Mouse (Mus musculus) embryonic facial prominence, embryonic 11.5 days (tissue): ENCODE measurements around the gene Palm. TPM values are rescaled to one million over a fixed set of nuclear protein-coding genes. Genes with fewer than 3 reads are reported as not detected.

Experiments used
- ATAC-seq: fragments of 200-750 bp; cut with Nextera tagmentation; replicated peaks from 2 replicates; pipeline ENCODE4 v1.8.0; 2017; ENCODE audit warnings: low read depth; ENCODE audit not compliant: insufficient number of reproducible peaks, low FRiP score, low TSS enrichment
- DNase-seq: peaks from one replicate; pipeline ENCODE4 v3.0.0-alpha.2; 2015; ENCODE audit warnings: low spot score
- H3K27ac ChIP-seq: fragments of 300-500 bp; sonication (generic); replicated peaks from 2 replicates; pipeline ENCODE4 v1.5.1; 2014; ENCODE audit warnings: mild to moderate bottlenecking, low read depth, low read length, control low read depth
- H3K27me3 ChIP-seq: fragments of 300-500 bp; sonication (generic); 2 replicates; pipeline ENCODE4 v1.6.1; 2014; ENCODE audit warnings: mild to moderate bottlenecking, low read length, moderate library complexity, mixed read lengths; ENCODE audit not compliant: control insufficient read depth, insufficient read depth
- H3K36me3 ChIP-seq: fragments of 300-500 bp; sonication (generic); replicated peaks from 2 replicates; pipeline ENCODE4 v1.6.1; 2014; ENCODE audit warnings: low read depth, mild to moderate bottlenecking, low read length, moderate library complexity, mixed read lengths; ENCODE audit not compliant: control insufficient read depth, insufficient read depth
- H3K4me1 ChIP-seq: fragments of 300-500 bp; sonication (generic); 2 replicates; pipeline ENCODE4 v1.6.1; 2014; ENCODE audit warnings: low read length, mixed read lengths; ENCODE audit not compliant: control insufficient read depth, insufficient read depth
- H3K4me2 ChIP-seq: fragments of 300-500 bp; sonication (generic); 2 replicates; pipeline ENCODE4 v1.6.1; 2014; ENCODE audit warnings: low read depth, mild to moderate bottlenecking, control low read depth, low read length, moderate library complexity
- H3K4me3 ChIP-seq: fragments of 300-500 bp; sonication (generic); 2 replicates; pipeline ENCODE4 v1.5.1; 2014; ENCODE audit warnings: low read depth, low read length, control low read depth
- H3K9ac ChIP-seq: fragments of 300-500 bp; sonication (generic); replicated peaks from 2 replicates; pipeline ENCODE4 v1.6.1; 2014; ENCODE audit warnings: mild to moderate bottlenecking, control low read depth, low read length
- H3K9me3 ChIP-seq: fragments of 300-500 bp; sonication (generic); replicated peaks from 2 replicates; pipeline ENCODE4 v1.6.1; 2016; ENCODE audit warnings: mild to moderate bottlenecking, low read length, inconsistent platforms, mixed read lengths; ENCODE audit not compliant: control insufficient read depth
- WGBS: fragments of 180-500 bp; shearing (Covaris S2); extraction: QIAGEN DNeasy Blood & Tissue Kit; methylation state at CpG from one replicate; pipeline ENCODE4 v1.1.7; 2014; 5-methylcytosine and 5-hydroxymethylcytosine counted together
- polyA plus RNA-seq: library from polyadenylated mRNA; unstranded; fragments of >200 nt; fragmentation: Nextera tagmentation; extraction: Ambion mirVana; gene quantifications from 2 replicates; pipeline ENCODE4 v1.2.1, GENCODE M21; 2014

Gene Palm
- polyA plus RNA-seq, 1 experiment from 2014 or later: 85.7 TPM

DNA sequence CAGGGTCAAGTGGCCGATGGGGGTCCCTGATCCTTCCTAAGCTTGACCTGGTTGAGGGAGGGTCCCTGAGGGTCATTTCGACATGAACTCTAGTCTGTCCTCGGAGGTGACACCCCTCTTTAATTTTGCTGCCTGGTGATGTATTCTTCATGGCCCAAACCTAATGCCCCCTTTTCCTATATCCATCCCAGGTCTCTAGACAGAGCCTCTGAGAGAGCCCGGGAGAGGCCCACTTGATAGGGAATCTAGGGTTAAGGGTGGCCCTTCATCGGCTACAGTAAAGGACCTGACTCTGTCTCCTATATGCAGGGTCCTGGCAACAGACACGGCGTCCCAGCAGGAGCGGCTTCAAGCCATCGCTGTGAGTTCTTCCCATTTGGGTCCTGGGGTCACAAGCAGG is 13.0 kb downstream of the Palm start:
- no peaks in the 10 kb centered on the region for H3K9me3 ChIP-seq
- DNase-seq (no peak), ATAC-seq (no peak)
- WGBS: 92% methylated on average over 9 of the region's 9 CpGs
- H3K4me3 ChIP-seq: no peak overlapping the region
- peaks cover 19% of the 10 kb centered on the region for H3K4me1 ChIP-seq
- H3K27ac ChIP-seq: no peak overlapping the region
- no peak overlapping the region for H3K9ac ChIP-seq
- H3K4me2 ChIP-seq: no peak overlapping the region
- H3K36me3 ChIP-seq: peaks cover 4% of the 10 kb centered on the region
- H3K27me3 ChIP-seq: no peaks in the 10 kb centered on the region

DNA sequence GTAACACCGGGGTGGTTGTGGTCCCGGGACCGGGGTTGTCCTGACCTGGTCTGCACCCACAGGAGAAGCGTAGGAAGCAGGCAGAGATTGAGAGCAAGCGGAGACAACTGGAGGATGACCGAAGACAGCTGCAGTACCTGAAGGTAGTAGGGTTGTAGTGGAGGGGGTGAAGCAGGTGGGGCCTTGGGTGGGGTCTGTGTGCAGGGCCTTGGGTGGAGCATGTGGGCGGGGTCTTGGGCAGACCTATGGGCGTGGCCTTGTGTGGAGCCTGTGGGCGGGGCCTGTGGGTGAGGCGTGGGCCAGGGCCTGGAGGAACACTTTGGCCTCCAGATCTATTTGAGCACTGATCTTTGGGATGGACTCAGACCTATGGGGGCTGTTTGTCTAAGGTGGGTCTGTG is 13.6 kb downstream of the Palm start:
- H3K36me3 ChIP-seq: peaks cover 4% of the 10 kb centered on the region
- H3K4me1 ChIP-seq: peaks cover 16% of the 10 kb centered on the region
- no peak for DNase-seq
- no peak overlapping the region for H3K4me2 ChIP-seq
- no peak overlapping the region for H3K9ac ChIP-seq
- WGBS: 81% methylated on average over 10 of the region's 10 CpGs
- H3K27me3 ChIP-seq: no peaks in the 10 kb centered on the region
- H3K4me3 ChIP-seq: no peak overlapping the region
- H3K9me3 ChIP-seq: no peaks in the 10 kb centered on the region
- no peak for ATAC-seq
- no peak overlapping the region for H3K27ac ChIP-seq

DNA sequence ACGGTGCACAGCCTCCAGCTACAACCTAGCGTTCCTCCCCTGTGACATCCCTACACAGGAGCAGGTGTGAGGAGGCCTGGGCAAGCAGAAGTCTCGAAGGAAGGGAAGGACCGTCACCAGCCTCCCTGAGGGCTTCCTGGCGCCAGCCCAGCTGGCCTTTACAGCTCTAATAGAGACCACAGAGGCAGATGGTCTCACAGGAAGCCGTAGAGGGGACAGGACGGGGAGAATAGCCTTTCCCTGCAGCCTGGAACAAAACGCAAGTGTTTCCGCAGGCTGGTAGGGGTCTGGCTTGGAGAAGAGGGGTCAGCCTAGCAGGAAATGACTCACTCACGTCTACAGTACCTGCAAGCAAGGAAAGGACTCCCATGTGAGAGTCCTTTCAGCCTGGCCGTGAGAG is 14.5 kb downstream of the Palm start:
- Histone ChIP-seq H3K4me3 (no peak overlapping the region), H3K27me3 (no peaks in the 10 kb centered on the region), H3K36me3 (peaks cover 4% of the 10 kb centered on the region), H3K4me2 (no peak overlapping the region), H3K9ac (no peak overlapping the region), H3K27ac (no peak overlapping the region; the same call in 1 of the 2 replicates), H3K9me3 (no peaks in the 10 kb centered on the region), H3K4me1 (peaks cover 12% of the 10 kb centered on the region)
- 43% methylated on average over 11 of the region's 11 CpGs for WGBS
- no peak for ATAC-seq
- DNase-seq: no peak

DNA sequence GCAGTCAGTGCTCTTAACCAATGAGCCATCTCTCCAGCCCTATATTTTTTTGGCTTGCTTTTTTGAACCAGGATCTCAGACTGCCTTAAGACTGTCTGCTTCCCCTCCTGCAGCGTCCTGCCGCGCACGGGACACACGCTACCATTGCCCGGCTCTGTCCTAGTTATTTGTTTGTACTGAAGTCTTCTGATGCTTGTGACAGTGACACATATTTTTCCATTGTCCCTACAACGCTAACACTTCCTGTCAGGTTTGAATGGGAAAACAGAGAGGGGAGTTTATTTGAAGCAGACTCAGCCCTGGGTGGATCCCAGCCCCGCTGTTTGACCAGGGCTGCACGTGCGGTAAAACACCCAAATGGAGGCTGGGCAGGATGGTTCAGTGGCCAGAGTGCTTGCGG is 15.4 kb downstream of the Palm start:
- WGBS: 88% methylated on average over 11 of the region's 11 CpGs
- Histone ChIP-seq H3K9me3 (no peaks in the 10 kb centered on the region), H3K4me2 (no peak overlapping the region), H3K27me3 (no peaks in the 10 kb centered on the region), H3K27ac (no peak overlapping the region), H3K4me3 (no peak overlapping the region), H3K9ac (no peak overlapping the region), H3K36me3 (peaks cover 4% of the 10 kb centered on the region), H3K4me1 (peaks cover 3% of the 10 kb centered on the region)
- ATAC-seq (no peak), DNase-seq (no peak)

DNA sequence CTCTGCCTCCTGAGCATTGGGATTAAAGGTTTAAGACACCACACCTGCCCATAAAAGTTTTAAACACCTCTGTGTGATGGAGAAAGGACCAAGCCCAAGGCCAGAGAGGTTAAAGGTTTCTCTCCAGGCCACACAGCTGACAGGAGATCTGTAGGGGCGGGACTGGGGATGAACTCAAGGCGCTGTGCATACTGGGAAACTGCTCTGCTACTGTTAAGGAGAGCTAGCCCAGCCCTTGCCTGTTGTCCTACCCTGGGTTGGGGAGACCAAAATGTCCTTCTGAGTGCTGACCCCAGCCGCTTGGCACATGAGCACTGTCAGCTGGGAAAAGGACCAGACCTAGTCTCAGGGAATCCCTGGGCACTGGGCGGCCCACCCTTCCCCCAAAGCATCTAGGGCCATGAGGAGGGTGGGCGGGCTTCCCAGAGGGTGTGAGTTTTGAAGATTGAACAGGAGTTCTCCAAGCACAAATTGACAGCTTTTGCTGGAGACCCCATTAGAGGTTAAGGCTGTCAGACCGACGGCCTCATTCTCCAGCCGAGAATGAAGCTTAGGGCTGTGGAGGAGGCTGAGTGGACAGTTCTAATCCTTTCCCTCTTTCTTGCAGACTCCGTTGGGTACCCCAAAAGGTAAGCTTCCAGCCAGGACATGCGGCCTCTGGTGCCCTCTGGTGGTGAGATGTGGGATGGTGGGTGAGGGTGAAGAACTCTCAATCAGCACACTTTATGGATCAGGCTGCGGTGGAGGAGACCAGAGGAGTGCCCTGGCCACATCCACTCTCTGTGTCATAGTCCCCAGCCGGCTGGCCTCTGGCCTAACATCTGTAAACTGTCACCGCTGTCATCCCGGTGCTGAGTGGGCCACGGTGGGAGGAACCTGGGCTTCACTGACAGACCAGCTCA is 18.6 kb downstream of the Palm start:
- peak; percentile 86 for DNase-seq
- no peak overlapping the region for H3K9ac ChIP-seq
- H3K36me3 ChIP-seq: peaks cover 6% of the 10 kb centered on the region
- 29% methylated on average over 15 of the region's 15 CpGs for WGBS
- H3K9me3 ChIP-seq: no peaks in the 10 kb centered on the region
- no peak overlapping the region for H3K27ac ChIP-seq
- no peak overlapping the region for H3K4me3 ChIP-seq
- no peaks in the 10 kb centered on the region for H3K27me3 ChIP-seq
- H3K4me2 ChIP-seq: no peak overlapping the region
- H3K4me1 ChIP-seq: no peaks in the 10 kb centered on the region
- ATAC-seq: 0 out of 2 replicates have a peak, but pooled peaks have one; percentile 27

DNA sequence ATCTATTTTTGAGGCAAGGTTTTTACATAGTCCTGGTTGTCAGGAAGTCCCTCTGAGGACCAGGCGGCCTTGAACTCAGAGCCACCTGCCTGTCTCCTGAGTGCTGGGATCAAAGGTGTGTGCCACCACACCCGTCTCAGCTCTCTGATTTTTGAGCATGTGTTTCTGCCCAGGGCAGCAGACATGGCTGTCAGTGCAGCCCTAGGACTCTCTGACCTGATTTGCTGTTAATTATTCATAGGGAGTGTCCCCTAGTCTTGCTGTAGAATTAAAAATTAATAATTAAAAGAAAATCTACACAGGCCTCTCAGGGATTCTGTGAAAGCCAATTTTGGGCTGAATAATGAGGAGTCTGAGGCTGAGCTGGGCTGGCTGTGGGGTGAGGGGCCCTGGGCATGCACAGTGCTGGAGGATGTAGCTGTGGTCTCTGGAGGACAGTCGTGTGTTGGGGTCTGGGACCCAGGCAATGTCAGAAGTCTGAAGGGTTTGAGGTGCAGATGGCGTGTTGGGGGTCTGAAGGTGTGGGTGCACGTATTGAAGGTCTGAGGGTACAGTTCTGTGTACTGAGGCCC is 21.0 kb downstream of the Palm start:
- H3K4me2 ChIP-seq: no peak overlapping the region
- ATAC-seq (no peak), DNase-seq (no peak)
- no peaks in the 10 kb centered on the region for H3K4me1 ChIP-seq
- WGBS: 82% methylated on average over 5 of the region's 5 CpGs
- no peaks in the 10 kb centered on the region for H3K9me3 ChIP-seq
- no peak overlapping the region for H3K9ac ChIP-seq
- peaks cover 8% of the 10 kb centered on the region for H3K36me3 ChIP-seq
- no peaks in the 10 kb centered on the region for H3K27me3 ChIP-seq
- no peak overlapping the region for H3K4me3 ChIP-seq
- no peak overlapping the region for H3K27ac ChIP-seq

DNA sequence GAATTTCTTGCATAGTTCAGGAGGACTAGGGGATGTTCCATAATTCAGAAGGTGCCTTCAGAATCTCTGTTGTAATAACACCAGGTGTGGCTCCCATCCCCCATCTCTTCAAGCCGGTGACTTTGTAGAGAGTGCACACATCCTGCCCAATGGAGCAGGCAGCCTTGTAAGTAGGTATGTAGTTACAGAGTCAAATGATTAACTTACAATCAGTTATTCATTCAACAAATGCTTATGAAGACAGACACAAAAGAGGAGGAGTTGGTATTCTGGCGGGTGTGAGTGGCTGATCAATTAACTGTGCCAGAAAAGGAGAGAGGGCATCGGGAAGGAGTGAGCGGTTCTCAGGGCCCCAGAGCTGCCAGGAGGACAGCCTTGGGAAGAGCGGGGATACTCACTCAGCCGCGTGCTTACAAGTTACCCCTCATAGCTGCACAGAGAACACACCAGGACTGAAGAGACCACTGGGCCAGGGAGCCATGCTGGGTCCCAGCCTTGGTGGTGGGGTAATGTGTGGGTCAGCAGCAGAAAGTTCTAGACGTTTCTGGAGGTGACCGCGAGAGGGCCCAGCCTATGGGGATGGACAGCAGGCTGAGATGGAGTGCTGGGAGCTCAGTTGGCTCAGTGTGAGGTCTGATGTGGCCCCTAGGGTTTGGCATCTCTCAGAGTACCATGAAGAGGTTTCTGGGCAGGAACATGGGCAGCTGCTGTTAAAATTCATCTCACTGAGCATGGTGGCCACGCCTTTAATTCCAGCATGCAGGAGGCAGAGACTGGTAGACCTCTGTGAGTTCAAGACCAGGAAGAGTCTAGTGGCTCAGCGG is 22.5 kb downstream of the Palm start:
- ATAC-seq: no peak
- Histone ChIP-seq H3K4me1 (no peaks in the 10 kb centered on the region), H3K27me3 (no peaks in the 10 kb centered on the region), H3K4me3 (no peak overlapping the region), H3K27ac (no peak overlapping the region), H3K9ac (no peak overlapping the region), H3K36me3 (peaks cover 8% of the 10 kb centered on the region), H3K9me3 (no peaks in the 10 kb centered on the region), H3K4me2 (no peak overlapping the region)
- no peak for DNase-seq
- 85% methylated on average over 12 of the region's 12 CpGs for WGBS
